Mouse (Mus musculus) C2C12 (cell line): ENCODE measurements around the gene Glyctk.

Experiments
- CEBPB ChIP-seq: IDR thresholded peaks from one replicate; pipeline ENCODE4 v1.6.1; 2011; ENCODE audit warnings: low read depth, mild to moderate bottlenecking, control low read depth, moderate library complexity
- CTCF ChIP-seq: IDR thresholded peaks from one replicate; pipeline ENCODE4 v1.5.1; 2011; ENCODE audit not compliant: control insufficient read depth, insufficient read depth, insufficient read length
- FOSL1 ChIP-seq: IDR thresholded peaks from one replicate; pipeline ENCODE4 v1.8.0; 2011; ENCODE audit warnings: mild to moderate bottlenecking, low read length; ENCODE audit not compliant: poor library complexity, insufficient read depth, severe bottlenecking
- MAX ChIP-seq: IDR thresholded peaks from one replicate; pipeline ENCODE4 v1.6.1; 2011; ENCODE audit warnings: mild to moderate bottlenecking, control low read depth
- MYOD1 ChIP-seq: IDR thresholded peaks from one replicate; pipeline ENCODE4 v1.6.1; 2011; ENCODE audit warnings: low read depth; ENCODE audit not compliant: control insufficient read depth, insufficient read length
- MYOG ChIP-seq: IDR thresholded peaks from one replicate; pipeline ENCODE4 v1.6.1; 2011; ENCODE audit not compliant: control insufficient read depth, insufficient read length; ENCODE audit errors: extremely low read depth
- USF1 ChIP-seq: IDR thresholded peaks from one replicate; pipeline ENCODE4 v1.6.1; 2011; ENCODE audit warnings: low read depth, mild to moderate bottlenecking, control low read depth, moderate library complexity

- TF ChIP-seq CTCF (no peak), CEBPB (no peak), USF1 (no peak), MYOD1 (no peak), MYOG (no peak), MAX (no peak), FOSL1 (no peak)
These were observed 27.7 kb downstream of the Glyctk start for GRCm38 (mm10) chr9:106130250-106130649.
